Mouse (Mus musculus): ENCODE measurements around the gene Slc13a3. TPM values are rescaled to one million over a fixed set of nuclear protein-coding genes. Genes with fewer than 3 reads are reported as not detected.

The Slc13a3 gene
- polyA plus RNA-seq, 1 experiment from 2014 or later: 0.42 TPM

DNA sequence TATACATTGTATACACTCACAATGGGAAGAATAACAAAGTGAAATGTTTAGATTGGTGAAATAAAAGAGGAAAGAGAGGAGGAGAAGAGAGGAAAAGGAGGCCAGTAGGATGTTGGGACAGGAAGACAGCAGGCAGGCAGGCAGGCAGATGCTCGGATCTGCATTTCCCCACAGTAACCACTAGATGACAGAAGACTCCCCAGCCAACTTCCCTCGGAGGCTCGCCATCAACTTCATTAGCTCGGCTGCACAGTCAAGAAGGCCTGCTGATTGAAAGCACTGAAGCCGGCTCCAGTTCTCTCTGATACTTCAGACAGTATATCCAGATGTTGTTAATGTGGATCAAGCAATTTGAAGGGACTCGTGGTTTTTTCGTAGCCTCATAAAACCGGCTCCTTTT lies 81.5 kb downstream of the Slc13a3 start:
- Histone ChIP-seq H3K4me2 (replicated peaks; ENCODE audit: low read depth, low read length) (no peak overlapping the region), H3K9me3 (ENCODE audit: control insufficient read depth, low read length) (no peaks in the 10 kb centered on the region), H3K9ac (ENCODE audit: low read depth, low read length) (no peak overlapping the region), H3K4me1 (ENCODE audit: control insufficient read depth, insufficient read depth, low read length) (no peaks in the 10 kb centered on the region), H3K36me3 (ENCODE audit: control insufficient read depth, insufficient read depth, low read length) (peaks cover 3% of the 10 kb centered on the region; the same call in 1 of the 2 replicates), H3K4me3 (ENCODE audit: low read length) (no peak overlapping the region), H3K27me3 (ENCODE audit: control insufficient read depth, insufficient read depth, low read length) (no peaks in the 10 kb centered on the region), H3K27ac (ENCODE audit: low read depth, low read length) (no peak overlapping the region)
- ATAC-seq (ENCODE audit: low FRiP score, low TSS enrichment): no peak
- WGBS: 16% methylated on average over 8 of the region's 8 CpGs

DNA sequence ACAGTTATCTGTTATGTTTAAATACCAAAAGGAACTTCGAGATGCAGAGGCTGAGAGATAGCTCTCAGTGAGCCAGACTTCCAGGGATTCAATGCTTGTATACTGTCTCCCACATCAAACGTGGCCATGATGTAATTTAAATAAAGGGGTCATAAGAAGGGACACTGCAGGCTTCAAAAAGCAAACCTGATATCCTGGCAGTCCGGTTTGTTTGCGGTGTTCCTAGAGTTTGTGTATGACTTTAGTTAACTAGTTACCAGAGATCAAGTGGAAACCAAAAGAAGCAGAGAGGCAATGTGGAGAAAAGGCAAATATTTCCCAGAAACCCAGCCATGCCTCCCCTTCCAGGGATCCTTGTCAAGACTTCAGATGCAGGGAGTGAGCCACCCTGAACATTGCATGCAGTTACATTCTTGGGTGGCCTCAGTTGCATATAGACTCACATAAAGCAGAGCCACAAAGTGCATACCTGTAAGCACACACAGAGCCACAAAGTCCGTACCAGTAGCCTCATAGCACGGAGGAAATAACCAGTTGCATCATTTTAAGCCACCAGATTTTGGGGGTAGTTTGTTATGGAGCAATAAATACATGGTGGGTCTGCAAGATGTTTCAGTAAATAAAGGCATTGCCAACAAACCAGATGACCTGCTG lies 83.6 kb downstream of the Slc13a3 start:
- Histone ChIP-seq H3K9ac (ENCODE audit: low read depth, low read length) (no peak overlapping the region), H3K9me3 (ENCODE audit: control insufficient read depth, low read length) (no peaks in the 10 kb centered on the region), H3K4me1 (ENCODE audit: control insufficient read depth, insufficient read depth, low read length) (no peaks in the 10 kb centered on the region), H3K4me3 (ENCODE audit: low read length) (no peak overlapping the region), H3K27ac (ENCODE audit: low read depth, low read length) (no peak overlapping the region), H3K27me3 (ENCODE audit: control insufficient read depth, insufficient read depth, low read length) (no peaks in the 10 kb centered on the region), H3K36me3 (ENCODE audit: control insufficient read depth, insufficient read depth, low read length) (peaks cover 23% of the 10 kb centered on the region), H3K4me2 (replicated peaks; ENCODE audit: low read depth, low read length) (no peak overlapping the region)
- ATAC-seq (ENCODE audit: low FRiP score, low TSS enrichment): no peak
- 74% methylated on average over 6 of the region's 6 CpGs for WGBS

DNA sequence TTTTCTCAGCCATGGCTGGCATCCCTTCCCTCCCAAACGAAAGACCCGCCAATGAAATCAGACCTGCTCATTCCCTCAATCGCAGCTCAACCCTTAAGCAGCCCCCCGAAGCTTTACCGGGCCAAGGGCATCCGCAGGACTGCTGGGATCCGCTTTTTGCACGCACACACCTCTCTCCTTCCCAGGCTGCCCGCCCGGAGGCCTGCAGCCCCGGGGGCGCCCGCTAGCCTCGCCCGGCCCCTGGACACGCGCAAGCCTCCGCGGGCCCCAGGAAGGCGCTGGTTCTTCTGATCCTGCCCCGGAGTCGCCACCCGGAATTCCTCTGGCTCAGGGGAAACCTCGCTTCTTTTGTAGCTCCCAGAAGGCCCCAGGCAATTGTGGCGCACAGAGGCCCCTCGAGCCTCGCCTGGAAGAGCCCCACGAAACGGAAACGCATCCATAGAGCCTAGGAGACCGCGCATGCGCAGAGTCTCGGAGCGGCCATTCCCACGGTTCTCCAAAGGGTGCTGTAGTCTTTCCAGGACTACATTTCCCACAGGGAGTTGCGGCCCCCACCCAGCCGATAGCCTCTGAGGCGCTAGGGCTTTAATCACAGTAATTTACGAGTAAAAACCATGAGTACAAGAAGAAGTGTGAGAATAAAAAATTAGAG lies 85.1 kb downstream of the Slc13a3 start, which contains the start of gene Zfp334:
Gene Zfp334, minus strand, starts transcription at position 416 of the 652 bp plus-strand sequence.
- Histone ChIP-seq H3K9ac (ENCODE audit: low read depth, low read length) (peak within 1 kb of the TSS; percentile 90), H3K27me3 (ENCODE audit: control insufficient read depth, insufficient read depth, low read length) (no peaks in the 10 kb centered on the region), H3K27ac (ENCODE audit: low read depth, low read length) (peak within 1 kb of the TSS; percentile 68), H3K9me3 (ENCODE audit: control insufficient read depth, low read length) (no peaks in the 10 kb centered on the region), H3K4me2 (replicated peaks; ENCODE audit: low read depth, low read length) (peak within 1 kb of the TSS; percentile 71), H3K4me3 (ENCODE audit: low read length) (peak within 1 kb of the TSS; percentile 76), H3K4me1 (ENCODE audit: control insufficient read depth, insufficient read depth, low read length) (no peaks in the 10 kb centered on the region), H3K36me3 (ENCODE audit: control insufficient read depth, insufficient read depth, low read length) (peaks cover 38% of the 10 kb centered on the region)
- ATAC-seq (ENCODE audit: low FRiP score, low TSS enrichment): peak; percentile 93
- WGBS: 0% methylated on average over 40 of the region's 40 CpGs

DNA sequence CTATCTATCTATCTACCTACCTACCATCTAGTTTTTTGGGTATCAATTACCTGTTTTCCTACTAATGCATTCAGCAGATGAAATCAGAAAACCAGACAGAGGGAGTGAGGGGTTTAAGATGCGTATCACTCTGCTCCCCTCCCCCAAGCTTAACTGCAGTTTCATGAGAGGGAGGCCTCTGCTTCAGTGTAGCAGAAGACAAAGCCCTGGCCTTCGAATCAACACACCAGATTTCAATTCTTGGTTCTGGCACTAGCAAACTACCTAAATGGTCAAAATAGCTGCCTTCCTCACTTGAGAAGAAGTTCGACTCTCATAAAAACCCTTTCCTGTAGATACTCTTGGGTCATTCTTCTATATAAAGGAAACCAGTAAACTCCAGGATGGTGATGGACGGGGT lies 85.7 kb downstream of the Slc13a3 start:
- Histone ChIP-seq H3K9ac (ENCODE audit: low read depth, low read length) (peak overlapping the region; percentile 90), H3K27me3 (ENCODE audit: control insufficient read depth, insufficient read depth, low read length) (no peaks in the 10 kb centered on the region), H3K4me1 (ENCODE audit: control insufficient read depth, insufficient read depth, low read length) (no peaks in the 10 kb centered on the region), H3K36me3 (ENCODE audit: control insufficient read depth, insufficient read depth, low read length) (peaks cover 44% of the 10 kb centered on the region), H3K27ac (ENCODE audit: low read depth, low read length) (peak overlapping the region; percentile 68), H3K9me3 (ENCODE audit: control insufficient read depth, low read length) (peaks cover 1% of the 10 kb centered on the region), H3K4me2 (replicated peaks; ENCODE audit: low read depth, low read length) (peak overlapping the region; percentile 71), H3K4me3 (ENCODE audit: low read length) (peak overlapping the region; percentile 76)
- WGBS: 4% methylated on average over 4 of the region's 4 CpGs
- ATAC-seq (ENCODE audit: low FRiP score, low TSS enrichment): no peak

DNA sequence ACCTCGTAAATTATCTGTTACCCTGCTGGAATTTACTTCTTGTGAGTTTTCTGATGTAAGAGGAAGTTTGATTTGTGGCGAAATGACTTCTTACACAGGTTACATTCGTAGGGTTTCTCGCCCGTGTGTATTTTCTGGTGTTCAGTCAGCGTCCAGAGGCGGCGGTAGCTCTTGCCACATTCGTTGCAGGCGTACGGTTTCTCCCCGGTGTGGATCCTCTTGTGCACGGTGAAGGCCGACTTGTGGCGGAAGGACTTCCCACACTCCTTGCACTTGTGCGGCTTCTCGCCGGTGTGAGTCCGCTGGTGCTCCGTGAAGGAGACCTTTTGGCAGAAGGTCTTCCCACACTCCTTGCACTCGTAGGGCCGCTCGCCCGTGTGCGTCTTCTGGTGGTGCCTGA lies 93.0 kb downstream of the Slc13a3 start:
- Histone ChIP-seq H3K27me3 (ENCODE audit: control insufficient read depth, insufficient read depth, low read length) (no peaks in the 10 kb centered on the region), H3K4me3 (ENCODE audit: low read length) (no peak overlapping the region), H3K27ac (ENCODE audit: low read depth, low read length) (no peak overlapping the region), H3K9me3 (ENCODE audit: control insufficient read depth, low read length) (peaks cover 22% of the 10 kb centered on the region), H3K4me2 (replicated peaks; ENCODE audit: low read depth, low read length) (no peak overlapping the region), H3K9ac (ENCODE audit: low read depth, low read length) (no peak overlapping the region), H3K36me3 (ENCODE audit: control insufficient read depth, insufficient read depth, low read length) (peaks cover 84% of the 10 kb centered on the region), H3K4me1 (ENCODE audit: control insufficient read depth, insufficient read depth, low read length) (no peaks in the 10 kb centered on the region)
- WGBS: 95% methylated on average over 25 of the region's 25 CpGs
- no peak for ATAC-seq (ENCODE audit: low FRiP score, low TSS enrichment)

DNA sequence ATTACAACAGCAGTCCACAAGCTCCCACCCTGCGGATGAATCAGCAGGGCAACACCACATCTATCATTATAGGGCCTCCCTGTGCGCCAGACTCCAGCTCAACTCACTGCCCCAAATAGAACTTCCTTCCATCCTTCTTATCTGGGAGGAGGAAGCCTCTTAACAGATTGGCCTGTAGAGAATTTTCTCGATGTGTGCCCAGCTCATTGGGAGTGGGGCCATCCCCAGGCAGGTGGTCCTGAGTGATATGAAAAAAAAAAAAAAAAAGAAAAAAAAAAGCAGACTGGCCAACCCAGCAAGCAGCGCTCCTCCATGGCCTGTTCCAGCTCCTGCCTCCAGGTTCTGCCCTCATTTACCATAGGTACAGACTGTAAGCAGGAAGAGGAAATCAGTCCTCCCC lies 97.0 kb downstream of the Slc13a3 start:
- 84% methylated on average over 4 of the region's 4 CpGs for WGBS

DNA sequence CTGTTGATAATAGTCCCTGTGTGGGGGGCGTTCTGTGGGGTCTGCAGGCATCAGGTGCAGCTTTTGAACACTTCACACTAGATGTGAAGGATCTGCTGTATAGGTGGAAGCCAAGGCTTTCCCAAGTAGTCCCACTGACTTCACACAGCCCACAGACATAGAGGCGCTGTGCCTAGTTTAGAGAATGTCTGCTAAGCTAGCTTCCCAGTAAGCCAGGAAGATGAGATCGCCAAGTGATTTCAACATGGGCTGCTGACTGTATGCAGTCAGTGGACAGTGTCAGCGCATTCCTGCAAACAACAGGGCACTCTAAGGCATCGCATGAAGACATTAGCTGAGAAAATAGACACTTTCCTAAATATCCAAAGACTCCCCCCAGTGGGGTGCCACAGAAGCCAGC lies 97.6 kb downstream of the Slc13a3 start:
- 93% methylated on average over 5 of the region's 5 CpGs for WGBS
- no peak overlapping the region for H3K4me3 ChIP-seq (ENCODE audit: low read length)
- H3K9ac ChIP-seq (ENCODE audit: low read depth, low read length): no peak overlapping the region
- H3K4me1 ChIP-seq (ENCODE audit: control insufficient read depth, insufficient read depth, low read length): no peaks in the 10 kb centered on the region
- H3K27me3 ChIP-seq (ENCODE audit: control insufficient read depth, insufficient read depth, low read length): no peaks in the 10 kb centered on the region
- H3K4me2 ChIP-seq (replicated peaks; ENCODE audit: low read depth, low read length): no peak overlapping the region
- peaks cover 4% of the 10 kb centered on the region for H3K9me3 ChIP-seq (ENCODE audit: control insufficient read depth, low read length)
- H3K27ac ChIP-seq (ENCODE audit: low read depth, low read length): no peak overlapping the region
- H3K36me3 ChIP-seq (ENCODE audit: control insufficient read depth, insufficient read depth, low read length): peaks cover 41% of the 10 kb centered on the region
- ATAC-seq (ENCODE audit: low FRiP score, low TSS enrichment): no peak

More for the DNA sequence above, 97.0 kb downstream of the Slc13a3 start:
- Histone ChIP-seq H3K27ac (ENCODE audit: low read depth, low read length) (no peak overlapping the region), H3K9ac (ENCODE audit: low read depth, low read length) (no peak overlapping the region), H3K27me3 (ENCODE audit: control insufficient read depth, insufficient read depth, low read length) (no peaks in the 10 kb centered on the region), H3K9me3 (ENCODE audit: control insufficient read depth, low read length) (peaks cover 9% of the 10 kb centered on the region), H3K4me2 (replicated peaks; ENCODE audit: low read depth, low read length) (no peak overlapping the region), H3K4me3 (ENCODE audit: low read length) (no peak overlapping the region), H3K4me1 (ENCODE audit: control insufficient read depth, insufficient read depth, low read length) (no peaks in the 10 kb centered on the region), H3K36me3 (ENCODE audit: control insufficient read depth, insufficient read depth, low read length) (peaks cover 47% of the 10 kb centered on the region)
- ATAC-seq (ENCODE audit: low FRiP score, low TSS enrichment): no peak

DNA sequence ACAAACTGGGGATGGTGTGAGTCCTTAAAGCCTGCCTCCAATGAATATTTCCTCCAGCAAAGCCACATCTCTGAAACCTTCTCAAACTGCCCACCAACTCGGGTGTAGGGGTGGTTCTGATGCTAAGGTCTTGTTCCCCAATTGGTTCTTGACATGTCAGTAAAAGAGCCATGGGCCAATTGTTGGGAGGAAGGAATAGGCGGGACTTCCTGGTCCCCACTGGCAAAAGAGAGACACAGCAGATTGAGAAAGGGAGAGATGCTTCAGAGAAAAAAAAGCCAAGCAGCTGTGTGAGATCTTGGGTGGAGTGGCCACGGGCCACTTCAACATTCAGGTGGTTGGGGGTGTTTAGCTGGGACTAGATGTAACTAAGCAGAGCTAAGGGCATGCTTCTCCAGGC lies 102.0 kb downstream of the Slc13a3 start:
- peaks cover 8% of the 10 kb centered on the region; the same call in 1 of the 2 replicates for H3K4me1 ChIP-seq (ENCODE audit: control insufficient read depth, insufficient read depth, low read length)
- no peaks in the 10 kb centered on the region for H3K27me3 ChIP-seq (ENCODE audit: control insufficient read depth, insufficient read depth, low read length)
- no peak overlapping the region for H3K9ac ChIP-seq (ENCODE audit: low read depth, low read length)
- H3K27ac ChIP-seq (ENCODE audit: low read depth, low read length): no peak overlapping the region
- H3K36me3 ChIP-seq (ENCODE audit: control insufficient read depth, insufficient read depth, low read length): 0 out of 2 replicates have a peak, but pooled peaks cover 5% of the 10 kb centered on the region
- no peak overlapping the region for H3K4me2 ChIP-seq (replicated peaks; ENCODE audit: low read depth, low read length)
- no peak overlapping the region for H3K4me3 ChIP-seq (ENCODE audit: low read length)
- no peak for ATAC-seq (ENCODE audit: low FRiP score, low TSS enrichment)
- WGBS: 21% methylated on average over 3 of the region's 3 CpGs
- no peaks in the 10 kb centered on the region; the same call in 1 of the 2 replicates for H3K9me3 ChIP-seq (ENCODE audit: control insufficient read depth, low read length)

DNA sequence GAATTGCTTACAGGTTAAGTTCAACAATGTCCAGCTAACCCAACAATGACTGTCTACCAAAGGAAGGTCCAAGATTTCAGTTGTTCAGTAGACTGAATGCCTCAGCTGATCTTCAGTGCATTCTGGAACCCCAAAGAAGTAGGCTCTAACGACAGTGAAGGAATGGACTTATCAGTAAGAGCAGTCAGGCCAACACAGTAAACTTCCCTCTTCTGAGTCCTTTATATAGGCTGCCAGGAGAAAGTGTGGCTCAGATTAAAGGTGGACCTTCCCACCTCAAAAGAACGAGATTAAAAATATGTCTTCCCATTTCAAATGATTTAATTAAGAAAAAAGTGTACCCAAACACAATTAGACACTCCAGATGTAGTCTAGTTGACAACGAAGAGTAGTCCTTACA lies 102.7 kb downstream of the Slc13a3 start:
- no peak for ATAC-seq (ENCODE audit: low FRiP score, low TSS enrichment)
- no peak overlapping the region for H3K4me2 ChIP-seq (replicated peaks; ENCODE audit: low read depth, low read length)
- no peak overlapping the region for H3K9ac ChIP-seq (ENCODE audit: low read depth, low read length)
- peaks cover 8% of the 10 kb centered on the region; the same call in 1 of the 2 replicates for H3K4me1 ChIP-seq (ENCODE audit: control insufficient read depth, insufficient read depth, low read length)
- no peaks in the 10 kb centered on the region; the same call in 1 of the 2 replicates for H3K9me3 ChIP-seq (ENCODE audit: control insufficient read depth, low read length)
- WGBS: 78% methylated on average over 3 of the region's 3 CpGs
- H3K4me3 ChIP-seq (ENCODE audit: low read length): no peak overlapping the region
- no peak overlapping the region for H3K27ac ChIP-seq (ENCODE audit: low read depth, low read length)
- H3K27me3 ChIP-seq (ENCODE audit: control insufficient read depth, insufficient read depth, low read length): no peaks in the 10 kb centered on the region
- 0 out of 2 replicates have a peak, but pooled peaks cover 5% of the 10 kb centered on the region for H3K36me3 ChIP-seq (ENCODE audit: control insufficient read depth, insufficient read depth, low read length)
